Mouse (Mus musculus) spleen, postnatal 10 days (tissue): ENCODE data around the gene Abhd17b.
"Not testable (repeated sequence)": the region's sequence is repeated elsewhere in the genome, so short reads cannot be mapped to it uniquely, and the experiment has no call there.

Experiments
- DNase-seq, 2 experiments: peaks; one replicate each; pipeline ENCODE4 v3.0.0; 2021 to 2022; ENCODE audit warnings: low spot score in 2 of 2

Abhd17b gene

DNA sequence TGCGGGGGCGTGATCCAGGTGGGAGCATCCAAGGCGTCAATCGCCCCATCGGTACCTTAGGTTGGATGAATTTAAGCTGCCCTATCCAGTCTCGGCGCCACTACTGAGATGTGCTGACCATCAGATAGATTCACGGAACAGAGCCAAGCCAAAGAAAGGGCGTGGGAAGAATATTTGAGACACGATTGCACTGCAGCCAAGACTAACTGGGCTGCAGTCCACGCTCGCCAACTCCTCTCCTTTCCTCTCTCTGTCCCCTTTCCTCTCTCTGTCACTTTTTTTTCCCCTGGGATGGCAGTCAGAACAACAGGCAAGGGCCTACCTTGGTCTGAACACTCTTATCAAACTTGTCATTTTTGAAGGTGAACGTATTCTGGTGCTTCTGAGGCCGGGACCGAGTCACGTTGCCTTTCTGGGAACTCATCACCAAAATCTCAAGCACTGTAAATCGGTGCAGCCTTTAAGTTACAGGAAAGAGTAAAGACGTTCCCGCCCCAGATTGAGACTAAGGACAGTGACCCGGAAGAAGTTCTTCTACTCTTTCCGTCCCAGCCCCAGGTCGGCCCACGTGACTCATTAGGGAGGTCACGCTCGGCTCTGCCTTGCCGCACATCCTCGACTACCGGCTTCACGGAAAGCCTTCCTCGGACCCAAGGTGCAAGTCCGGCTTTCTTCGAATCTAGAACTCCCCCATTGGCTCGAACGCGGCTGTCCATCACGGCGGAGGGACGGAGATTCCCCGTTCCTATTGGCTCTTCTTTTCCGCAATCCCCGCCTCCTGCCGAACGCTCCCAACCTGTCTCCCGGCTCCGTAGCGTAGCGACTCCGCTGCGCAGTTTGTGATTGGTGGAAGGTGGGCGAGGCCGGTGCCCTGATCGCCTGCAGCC, 457 bp upstream of the Abhd17b start, which contains the start of gene 1110059E24Rik:
Gene 1110059E24Rik (minus strand): TSS at position 692 of the 887 bp plus-strand sequence.
- DNase-seq: peak; percentile 89 to 95

DNA sequence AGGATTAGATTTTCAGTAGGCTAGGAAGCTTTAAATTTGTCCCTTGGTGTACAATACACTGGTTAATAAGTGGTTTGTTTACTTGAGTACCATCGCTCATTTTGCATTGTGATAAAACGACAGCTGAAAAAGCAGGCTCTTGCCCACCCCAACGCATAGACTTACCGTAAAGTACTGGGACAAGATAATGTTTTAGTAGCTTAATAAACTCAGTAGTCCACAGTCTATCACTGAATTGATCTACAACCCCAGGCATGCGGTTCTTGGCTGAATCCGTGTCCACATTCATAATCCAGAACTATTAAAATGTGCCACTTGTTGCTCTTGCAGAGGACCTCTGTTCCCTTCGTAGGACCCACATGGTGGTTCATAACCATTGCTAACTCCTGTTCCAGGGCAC, 1.8 kb downstream of the Abhd17b start:
- DNase-seq: no peak

- no peak for DNase-seq
These were observed 7.7 kb downstream of the Abhd17b start for GRCm38 (mm10) chr19:21660734-21661133.

DNA sequence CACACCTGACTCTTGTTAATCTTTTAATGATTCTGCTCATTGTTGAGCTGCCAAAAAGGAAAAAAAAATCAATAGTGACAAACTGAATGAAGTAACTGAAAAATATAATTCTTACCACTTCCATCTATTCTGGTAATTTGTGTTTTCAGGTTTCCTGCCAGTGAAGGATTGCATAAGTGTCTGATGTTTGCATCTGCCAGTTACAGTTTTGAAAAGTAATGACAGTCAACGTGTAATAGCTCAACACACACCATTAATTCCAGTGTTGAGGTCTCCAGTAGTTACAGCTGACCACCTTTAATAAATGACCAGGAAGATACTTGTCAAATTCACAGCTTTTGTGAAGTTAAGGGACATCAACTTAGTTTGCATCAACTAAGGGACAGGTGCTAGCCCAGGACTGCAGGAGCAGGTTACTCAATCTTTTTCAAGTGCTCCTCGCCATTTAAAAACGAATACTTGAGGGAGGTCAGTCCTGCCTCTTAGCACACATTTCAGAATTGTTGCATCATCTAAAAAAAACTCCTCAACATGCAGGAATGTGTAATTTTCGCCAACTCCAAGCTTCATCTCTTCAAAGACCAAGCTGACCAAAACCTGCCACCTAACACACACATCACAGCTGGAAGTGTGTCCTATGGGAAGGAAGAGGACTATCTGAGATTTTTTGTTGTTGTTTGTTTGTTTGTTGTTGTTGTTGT, 10.9 kb downstream of the Abhd17b start:
- no peak for DNase-seq

DNA sequence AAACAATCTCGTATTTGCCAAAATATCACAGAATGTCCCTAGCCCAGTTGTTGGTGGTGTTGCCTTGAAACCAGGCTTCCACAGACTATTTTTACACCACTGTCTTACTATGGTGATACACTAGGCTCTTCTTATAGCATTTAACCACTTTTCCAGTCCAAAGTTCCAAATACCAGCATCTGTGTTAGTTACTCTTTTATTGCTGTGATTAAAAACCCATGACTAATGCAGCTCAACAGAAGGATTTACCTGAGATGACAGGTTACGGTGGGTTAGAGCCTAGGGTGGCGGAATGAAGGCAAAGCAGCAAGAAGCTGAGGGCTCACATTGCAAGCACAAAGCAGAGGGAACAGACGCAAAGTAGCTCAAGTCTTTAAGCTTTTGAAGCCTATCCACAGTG, 16.7 kb downstream of the Abhd17b start:
- DNase-seq: no peak

- no peak for DNase-seq
These were observed 21.5 kb downstream of the Abhd17b start for GRCm38 (mm10) chr19:21674354-21675096.

- DNase-seq: no peak
These were observed 27.1 kb downstream of the Abhd17b start for GRCm38 (mm10) chr19:21680091-21680490.

DNA sequence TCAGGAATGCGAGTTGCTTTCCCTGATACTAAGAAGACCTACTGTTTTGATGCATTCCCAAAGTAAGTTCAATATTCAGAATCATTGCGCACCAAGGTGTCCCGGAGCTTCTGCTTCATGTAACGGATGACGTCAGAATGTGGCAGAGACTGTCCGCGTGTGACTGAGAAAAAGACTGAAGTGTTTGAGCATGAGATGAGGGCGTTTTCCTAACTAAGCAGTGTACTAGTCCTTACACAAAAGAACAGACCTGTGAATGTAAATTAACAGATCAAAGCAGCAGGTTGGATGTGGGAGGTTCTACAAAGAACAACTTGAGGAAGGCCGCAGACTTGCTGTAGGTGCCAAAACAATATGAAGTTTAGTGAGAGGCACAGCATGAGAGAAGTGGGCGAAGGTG, 28.0 kb downstream of the Abhd17b start:
- DNase-seq: no peak

DNA sequence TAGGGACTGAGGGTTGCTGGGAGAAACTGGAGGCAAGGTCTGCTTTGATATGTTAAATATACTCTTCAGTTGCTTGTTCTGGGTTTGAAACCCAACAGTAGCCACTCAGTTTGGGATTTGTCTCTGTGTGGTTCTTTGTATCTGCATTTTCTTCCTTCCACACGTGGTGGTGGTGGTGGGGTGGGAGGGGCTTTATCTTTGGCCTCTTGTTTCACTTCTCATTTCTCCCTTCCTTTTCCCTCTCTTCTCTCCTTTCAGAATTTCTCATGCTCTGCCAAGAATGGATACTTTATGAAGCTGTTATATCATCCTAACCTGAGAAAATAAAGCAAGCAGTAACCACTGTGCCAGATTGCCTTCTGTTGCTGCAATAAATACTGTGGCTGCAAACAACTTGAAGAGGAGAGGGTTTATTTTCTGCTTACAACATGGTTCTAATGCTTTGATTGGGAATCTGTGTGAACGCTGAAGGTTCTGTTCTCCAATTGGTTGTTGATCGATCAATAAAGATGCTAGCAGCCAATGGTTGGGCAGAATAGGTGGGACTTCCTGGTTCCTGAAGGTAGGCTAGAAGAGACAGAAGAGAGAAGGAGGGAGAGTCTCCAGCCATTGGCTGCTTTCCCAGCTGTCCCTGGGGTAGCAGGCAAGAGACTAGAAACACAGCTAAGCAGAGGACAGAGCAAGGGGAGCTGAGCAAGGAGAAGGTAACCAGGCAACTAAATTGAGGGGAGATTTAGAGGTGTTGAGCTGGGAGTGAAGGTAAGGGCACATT, 60.5 kb downstream of the Abhd17b start:
- peak; percentile 29 to 52 for DNase-seq

GRCm38 (mm10) chr19:21714278-21714883, 61.4 kb downstream of the Abhd17b start:
- DNase-seq: no peak

DNA sequence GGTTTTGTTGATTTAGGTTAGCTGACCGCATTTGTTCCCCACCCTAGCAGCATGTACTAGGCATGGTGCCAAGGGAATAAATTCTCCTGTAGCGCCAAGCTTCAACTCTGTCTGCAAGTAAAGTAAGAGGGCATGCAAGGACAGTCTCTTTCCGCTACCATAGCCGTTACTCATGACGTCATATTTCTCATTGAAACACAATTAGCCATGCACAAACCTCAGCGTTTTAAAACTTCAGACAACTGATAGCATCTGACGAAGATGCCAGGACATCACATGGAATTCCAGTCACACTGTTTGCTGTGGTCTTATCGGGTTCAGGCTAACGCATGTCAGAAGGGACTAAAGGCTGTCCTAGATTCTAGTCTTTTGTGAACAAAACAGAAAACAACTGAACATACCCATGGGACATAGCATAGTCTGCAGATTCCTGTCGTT, 62.0 kb downstream of the Abhd17b start:
- DNase-seq: no peak

- DNase-seq: no peak
These were observed 62.5 kb downstream of the Abhd17b start for GRCm38 (mm10) chr19:21715515-21715914.

GRCm38 (mm10) chr19:21716456-21716855, 63.5 kb downstream of the Abhd17b start:
- no peak for DNase-seq

GRCm38 (mm10) chr19:21719206-21719605, 66.2 kb downstream of the Abhd17b start:
- DNase-seq: no peak

GRCm38 (mm10) chr19:21720950-21721349, 68.0 kb downstream of the Abhd17b start:
- DNase-seq: no peak

DNA sequence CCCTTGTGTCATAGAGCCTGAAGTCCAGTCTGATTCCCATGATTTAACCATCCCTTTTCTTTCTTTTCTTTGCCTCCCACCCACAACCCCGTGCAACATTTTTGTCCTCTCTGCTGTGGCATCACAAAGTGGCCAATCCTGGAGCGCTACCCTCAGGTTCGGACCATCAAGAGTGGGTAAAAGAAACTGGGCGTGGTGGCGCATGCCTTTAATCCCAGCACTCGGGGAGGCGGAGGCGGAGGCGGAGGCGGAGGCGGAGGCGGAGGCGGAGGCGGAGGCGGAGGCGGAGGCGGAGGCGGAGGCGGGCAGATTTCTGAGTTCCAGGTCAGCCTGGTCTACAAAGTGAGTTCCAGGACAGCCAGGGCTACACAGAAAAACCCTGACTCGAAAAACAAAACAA, 70.3 kb downstream of the Abhd17b start:
- not testable (repeated sequence) for DNase-seq

- DNase-seq: no peak
These were observed 71.1 kb downstream of the Abhd17b start for GRCm38 (mm10) chr19:21723911-21724655.

DNA sequence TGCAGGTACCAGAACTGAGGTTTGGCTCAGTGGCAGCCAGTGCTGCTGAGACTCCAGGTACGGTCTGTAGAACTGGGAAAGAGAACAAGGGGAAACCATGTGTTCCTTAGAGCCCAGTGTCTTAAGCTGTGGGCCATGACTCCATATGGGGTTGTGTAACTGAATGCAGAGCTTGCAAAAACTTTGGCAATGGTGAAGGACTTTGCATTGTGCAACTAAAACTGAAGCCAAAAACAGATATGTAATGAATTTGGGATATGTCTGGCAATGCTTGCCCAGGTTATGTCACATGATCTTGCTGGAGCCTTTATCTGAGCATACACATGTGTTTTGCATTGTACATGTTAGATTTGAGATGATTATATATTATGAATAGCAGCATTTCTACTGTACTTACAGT, 72.2 kb downstream of the Abhd17b start:
- no peak for DNase-seq

DNA sequence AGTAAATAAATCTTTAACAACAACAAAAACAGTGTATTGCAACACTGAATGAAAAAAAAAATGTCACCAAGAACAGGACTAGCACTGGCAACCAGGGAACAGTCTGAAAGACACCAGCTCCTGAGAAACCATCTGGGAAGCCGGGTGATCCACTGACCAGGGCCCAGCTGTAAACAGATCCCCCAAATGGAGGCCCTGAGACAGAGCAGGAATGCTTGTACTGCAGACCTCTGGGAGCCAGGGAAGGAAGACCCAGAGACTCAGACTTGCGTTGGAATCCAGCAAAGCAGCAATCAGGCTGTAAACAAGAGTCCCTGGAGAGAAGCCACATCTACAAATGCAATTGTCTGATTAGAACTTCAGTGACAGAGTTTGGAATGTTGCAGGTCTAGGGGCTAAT, 74.1 kb downstream of the Abhd17b start:
- DNase-seq: no peak

GRCm38 (mm10) chr19:21728342-21728741, 75.4 kb downstream of the Abhd17b start:
- DNase-seq: no peak
